Mouse (Mus musculus) adrenal gland, postnatal 14 days (tissue): Measurements from ENCODE around the gene Tcp1. TPM values are rescaled to one million over a fixed set of nuclear protein-coding genes. Genes with fewer than 3 reads are reported as not detected.
A peak's percentile ranks its signal among the peaks of the same experiment; 100 is the strongest.
"Not testable (repeated sequence)": the region's sequence is repeated elsewhere in the genome, so short reads cannot be mapped to it uniquely, and the experiment has no call there.

Experiments used
- DNase-seq: peaks from one replicate; pipeline ENCODE4 v3.0.0; 2021; ENCODE audit warnings: mixed read lengths
- total RNA-seq: library from RNA; stranded (reverse); gene quantifications from 2 replicates; pipeline ENCODE4 v1.2.3, GENCODE M21; 2021

Tcp1 gene
- total RNA-seq, 1 experiment from 2014 or later, result 232 TPM

DNA sequence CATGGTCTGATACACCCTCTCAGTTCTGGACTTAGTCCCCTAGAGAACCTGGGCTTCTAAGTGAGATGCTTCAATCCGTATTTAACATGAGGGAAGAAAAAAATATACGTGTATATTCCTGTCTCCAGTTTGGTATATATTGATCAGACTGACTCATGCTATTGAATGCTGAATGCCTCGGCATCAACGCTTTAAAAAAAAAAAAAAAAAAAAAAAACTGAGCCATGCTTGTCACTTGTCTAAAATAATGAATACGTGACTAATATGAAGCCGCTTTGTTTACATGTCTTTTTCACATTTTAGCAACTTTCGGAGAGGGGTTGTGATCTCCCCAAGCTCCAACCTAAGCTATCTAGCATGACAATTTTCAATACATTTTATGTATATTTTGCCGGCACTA lies 5.1 kb upstream of the Tcp1 start:
- no peak for DNase-seq

DNA sequence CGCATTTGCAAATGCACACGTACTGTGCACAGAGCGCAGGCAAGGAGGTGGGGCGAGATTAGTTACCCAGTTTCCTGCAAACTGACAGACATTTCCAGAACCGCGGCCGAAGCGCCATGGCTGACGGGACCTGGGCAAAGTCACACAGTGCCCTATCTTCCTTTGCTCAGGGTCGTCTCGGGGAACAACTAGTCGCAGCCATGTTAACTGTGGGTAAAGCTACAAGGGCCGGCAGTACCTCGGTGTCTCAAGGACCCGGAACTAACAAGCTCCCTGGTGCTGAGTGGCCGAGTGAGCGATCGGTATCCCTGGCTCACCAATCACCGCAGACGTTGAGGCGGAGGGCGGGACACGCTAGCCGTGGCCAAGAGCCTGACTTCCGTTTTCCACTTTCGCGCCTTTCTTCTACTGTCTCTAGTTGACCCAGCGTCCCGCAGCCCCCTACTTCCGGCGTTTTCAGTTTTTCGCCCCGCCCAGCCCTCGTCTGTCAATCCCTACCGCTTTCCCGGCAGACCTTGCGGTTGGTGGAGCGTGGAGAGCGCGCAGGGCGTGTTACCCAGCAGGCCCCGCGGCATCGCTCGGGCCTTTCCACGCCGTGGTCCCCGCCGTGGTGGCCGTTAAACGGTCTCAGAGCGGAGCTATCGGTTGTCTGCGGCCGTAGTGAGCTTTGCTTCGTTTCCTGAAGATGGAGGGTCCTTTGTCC lies 531 bp downstream of the Tcp1 start, which contains the start of gene Mrpl18:
Gene Mrpl18, minus strand, starts transcription at position 465 of the 703 bp plus-strand sequence.
- peak; percentile 99 for DNase-seq

DNA sequence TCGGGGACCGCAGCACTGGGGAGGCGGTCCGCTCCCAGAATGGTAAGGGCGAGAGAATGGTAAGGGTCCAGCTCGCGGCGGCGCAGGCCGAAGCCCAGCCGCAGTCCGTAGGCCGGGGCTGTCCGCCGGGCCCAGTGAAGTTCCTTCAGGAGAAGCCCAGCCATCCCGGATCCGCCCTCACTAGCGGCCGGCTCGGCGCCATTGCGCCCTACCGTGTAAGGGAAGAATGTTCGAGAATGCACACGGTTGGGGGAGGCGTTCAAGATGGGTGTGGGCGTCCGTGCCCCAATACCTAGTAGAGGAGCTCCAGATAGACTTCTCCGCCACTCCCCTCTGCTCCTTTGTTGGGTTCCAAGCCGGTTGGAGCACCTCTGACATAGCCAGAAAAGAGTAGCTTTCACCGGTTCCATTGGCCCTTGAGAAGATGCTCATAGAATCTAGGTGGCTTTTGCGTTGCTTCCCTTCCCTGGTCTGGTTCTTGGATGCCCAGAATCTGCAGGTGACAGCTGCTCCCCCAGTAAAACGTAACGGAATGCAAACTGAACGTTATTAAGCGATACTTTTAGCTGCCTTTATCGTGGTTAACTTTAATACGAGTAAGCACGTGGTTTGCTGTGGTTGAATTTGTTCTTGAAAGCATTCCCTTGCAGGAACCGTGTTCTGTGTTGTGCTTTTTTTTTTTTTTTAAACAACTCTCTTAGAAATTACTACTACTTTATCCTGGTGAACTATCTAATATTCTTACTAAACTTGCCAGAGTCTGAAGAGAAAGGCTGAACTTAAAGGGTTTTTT lies 1.3 kb downstream of the Tcp1 start:
- DNase-seq, result peak; percentile 68

DNA sequence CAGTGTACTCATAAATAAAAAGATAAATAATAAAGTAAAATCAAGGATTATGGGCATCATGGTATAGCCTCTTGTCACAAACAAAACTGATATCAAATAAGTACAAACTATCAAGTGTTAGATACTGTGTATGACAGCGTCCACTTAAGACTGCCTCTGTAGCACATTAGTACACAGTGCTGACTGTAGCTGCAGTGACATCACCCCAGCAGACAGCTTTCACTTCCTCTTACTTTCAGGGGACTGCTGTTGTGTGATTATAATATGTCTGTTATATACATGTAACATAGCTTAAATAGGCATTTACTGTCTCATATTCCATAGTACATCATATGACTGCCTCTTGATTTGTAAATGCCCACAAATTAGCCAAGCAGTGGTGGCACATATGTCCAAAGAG lies 5.6 kb downstream of the Tcp1 start:
- no peak for DNase-seq

DNA sequence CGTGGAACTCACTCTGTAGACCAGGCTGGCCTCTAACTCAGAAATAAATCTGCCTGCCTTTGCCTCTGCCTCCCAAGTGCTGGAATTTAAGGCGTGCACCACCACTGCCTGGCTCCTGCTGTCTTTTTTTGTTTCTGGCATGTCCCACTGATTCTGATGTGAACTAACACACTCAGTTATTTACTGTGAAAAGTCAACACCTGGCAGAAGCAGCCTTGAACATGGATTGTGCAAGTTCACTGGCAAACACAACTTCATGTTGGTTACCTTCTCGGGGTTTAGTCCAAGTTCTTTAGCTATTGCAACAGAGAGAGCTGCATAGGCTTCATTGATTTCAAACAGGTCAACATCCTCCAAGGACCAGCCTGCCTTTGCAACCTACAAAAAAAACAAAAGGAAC lies 9.5 kb downstream of the Tcp1 start:
- peak; percentile 27 for DNase-seq

DNA sequence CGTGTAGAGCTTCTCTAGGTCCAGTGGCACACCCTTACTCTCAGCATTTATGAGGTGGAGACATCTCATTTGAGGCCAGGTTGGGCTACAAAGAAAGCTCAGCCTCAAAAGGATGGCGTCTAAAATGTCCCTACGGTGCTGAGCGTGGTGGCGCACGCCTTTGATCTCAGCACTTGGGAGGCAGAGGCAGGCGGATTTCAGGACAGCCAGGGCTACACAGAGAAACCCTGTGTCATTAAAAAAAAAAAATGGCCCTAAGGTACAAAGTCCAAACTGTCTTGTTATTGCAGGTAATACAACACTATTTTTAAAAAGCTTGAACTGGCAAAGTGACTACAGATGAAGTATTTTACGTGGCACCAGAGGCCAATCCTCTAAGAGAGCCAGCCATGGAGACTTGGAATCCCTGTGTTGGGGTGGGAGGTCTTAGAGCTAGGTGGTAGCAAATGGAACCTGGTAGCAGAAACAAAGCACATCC lies 10.2 kb downstream of the Tcp1 start:
- DNase-seq, result no peak

DNA sequence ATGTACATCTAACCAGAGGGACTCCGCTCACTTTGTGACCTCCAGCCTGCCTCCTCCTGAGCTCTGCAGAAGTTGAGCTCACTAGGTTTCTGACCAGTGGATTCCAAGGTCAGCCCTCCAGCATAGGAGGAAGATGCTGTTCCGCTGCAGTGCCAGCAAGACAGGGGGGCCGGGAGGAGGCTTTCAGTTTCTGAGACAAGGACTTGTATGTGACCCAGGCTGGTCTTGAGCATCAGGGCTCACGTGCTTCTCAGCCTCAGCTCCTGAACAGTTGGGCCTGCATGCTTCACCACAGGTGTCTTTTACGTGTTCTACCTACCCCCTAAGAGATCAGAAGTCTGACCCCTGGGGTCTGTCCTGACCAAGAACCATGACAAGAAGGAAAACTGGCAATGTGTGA lies 16.1 kb downstream of the Tcp1 start:
- not testable (repeated sequence) for DNase-seq

DNA sequence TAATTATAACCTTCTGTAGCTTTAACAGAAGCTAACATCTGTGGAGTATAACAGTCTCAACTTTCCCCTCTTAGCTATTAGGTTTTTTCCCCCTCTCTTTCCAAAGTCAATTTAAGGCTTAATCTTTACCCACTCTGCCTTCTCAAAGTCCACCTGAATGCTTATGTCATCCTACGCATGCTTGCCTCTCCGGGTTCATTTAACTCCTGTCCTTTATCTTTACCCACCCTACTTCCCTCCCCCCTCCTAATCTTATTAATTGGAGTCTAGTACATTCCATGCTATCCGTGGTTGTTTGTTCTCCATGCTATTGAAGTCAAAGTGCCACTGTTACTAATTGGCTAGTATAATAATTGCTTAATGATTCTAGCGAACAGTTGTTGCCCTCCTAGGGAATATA lies 20.2 kb downstream of the Tcp1 start:
- DNase-seq, result no peak

DNA sequence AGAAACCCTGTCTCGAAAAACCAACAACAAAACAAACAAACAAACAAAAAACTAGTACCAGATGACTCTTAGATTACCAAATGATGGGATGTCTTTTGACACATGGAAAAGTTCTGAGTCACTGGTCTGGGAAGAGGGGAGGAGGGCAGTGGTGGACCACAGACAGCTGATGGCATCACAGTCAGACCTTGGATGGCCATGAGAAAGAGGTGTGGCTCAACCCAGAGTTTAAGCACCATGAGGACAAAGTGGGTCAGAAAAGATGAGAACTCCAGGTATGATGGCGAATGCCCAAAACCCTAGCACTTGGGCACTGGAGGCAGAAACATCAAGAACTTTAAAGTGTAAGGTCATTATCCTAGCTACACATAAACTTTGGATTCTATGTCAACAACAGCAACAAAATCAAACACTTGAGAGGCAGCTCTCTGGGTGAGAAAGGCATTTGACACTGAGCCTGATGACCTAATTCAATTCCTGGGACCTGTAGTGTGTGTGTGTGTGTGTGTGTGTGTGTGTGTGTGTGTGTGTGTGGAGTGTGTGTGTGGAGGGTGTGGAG lies 22.0 kb downstream of the Tcp1 start:
- no peak for DNase-seq

DNA sequence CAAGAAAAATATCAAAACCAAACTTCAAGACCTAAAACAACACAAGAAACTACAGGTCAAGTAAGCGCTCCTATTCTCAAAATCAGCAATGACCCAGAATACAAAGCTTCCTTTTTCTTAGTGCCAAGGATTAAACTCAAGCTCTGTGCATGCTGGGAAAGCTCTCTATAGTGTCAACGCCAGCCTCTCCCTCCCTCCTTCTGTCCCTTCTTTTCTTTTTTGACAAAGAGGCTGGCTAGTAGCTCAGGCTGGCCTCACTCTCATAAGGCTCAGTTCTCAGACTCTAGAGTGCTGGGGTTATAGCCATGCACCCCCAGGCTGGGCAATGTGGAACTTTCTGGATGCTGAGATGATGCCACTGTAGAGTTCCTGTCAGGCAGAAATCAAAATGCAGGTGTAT lies 22.6 kb downstream of the Tcp1 start:
- DNase-seq, result no peak

DNA sequence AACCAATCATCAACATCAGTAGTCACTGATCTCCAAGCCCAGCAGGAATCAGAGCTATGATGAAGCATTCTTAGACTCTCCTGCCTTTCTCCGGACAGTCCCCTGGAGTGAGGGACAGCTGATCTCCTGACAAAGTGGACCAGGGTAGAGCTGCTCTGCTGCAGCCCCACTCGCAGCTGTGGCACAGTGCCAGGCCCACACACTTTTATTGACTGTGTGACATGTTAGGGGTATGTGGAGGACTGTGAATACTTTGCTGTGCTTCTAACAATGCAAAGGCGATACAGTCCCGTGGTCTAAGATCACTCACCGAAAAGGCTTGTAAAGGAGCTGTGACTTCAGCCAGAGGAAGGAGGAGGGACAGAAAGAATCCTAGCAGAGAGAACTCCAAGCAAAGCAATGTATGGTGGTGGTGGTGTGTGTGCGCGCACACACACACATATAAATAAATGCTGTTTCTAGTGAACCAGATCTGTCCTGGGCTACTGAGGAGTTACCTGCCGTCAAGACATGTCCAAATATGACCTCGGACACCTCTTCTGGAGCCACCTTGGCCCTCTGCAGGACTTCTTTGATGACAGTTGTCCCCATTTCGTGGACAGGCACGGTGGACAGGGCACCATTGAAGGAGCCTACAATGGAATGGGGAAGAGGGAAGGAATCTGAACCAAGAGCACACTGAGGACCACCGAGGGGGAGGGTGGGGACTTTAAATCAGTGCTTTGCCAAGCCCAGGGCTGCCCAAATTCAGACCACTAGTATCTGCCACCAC lies 24.1 kb downstream of the Tcp1 start:
- not testable (repeated sequence) for DNase-seq

DNA sequence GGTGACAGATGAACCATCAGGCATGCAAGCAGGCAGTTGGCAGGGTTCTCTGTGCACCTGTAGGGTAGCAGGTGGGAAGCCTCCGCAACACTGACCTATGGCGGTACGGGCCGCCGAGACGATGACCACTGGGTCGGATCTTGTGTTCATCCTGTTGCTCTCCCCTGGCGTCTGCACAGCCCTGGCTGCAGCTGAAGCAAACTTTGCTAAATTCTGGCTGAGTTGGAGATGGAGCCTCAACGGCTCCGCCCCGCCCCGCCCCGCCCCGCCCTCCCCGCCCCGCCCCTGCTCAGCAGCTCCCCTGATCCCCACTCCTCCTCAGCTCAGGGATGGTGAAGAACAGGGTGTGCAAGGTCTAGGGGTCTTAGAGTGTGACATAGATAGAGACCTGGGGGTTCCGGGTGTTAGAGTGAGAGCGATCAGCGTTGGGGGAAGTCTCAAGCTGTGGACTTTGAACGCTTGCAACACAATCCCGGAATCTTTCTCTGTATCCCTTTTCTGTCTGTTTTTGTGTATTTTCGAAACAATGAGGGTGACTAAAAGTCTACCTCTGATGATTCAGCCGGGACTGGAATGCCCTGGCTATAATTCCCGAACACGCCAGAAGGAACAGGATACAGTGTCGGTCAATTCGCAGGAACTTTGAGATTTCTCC lies 24.8 kb downstream of the Tcp1 start, which contains the start of gene Acat3:
Gene Acat3, minus strand, starts transcription at position 450 of the 655 bp plus-strand sequence.
- peak; percentile 31 for DNase-seq

DNA sequence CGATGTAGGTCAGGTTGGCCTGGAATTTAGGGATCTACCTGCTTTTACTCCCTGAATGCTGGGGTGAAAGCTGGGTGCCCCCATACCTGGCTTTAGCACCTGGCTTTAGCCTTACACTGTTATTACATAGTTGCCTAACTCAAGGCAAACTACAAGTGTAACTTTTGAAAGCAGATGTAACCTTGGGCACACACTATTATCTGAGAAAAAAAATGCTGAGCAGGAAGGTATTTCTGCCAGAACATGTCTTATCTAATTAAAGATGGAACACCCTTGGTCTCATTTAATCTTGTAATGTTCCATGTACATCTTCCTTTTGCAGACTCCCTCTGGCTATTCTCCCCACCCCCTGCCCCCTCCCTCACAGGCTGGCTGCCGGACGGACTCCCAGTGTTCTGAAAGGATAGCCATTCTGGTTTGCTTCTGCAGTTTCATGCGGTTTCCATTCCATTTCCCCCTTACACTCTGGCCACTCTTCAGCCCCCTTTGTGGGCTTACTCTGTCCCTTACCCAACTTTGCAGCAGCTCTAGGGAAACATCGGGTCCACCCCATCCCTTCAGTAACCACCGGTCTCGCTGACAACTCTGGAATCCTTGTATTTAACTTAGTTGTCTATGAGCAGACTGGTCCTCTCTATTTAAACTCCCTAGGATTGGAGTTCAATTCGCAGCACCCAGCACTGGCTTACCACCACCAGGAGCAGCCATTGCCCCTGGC lies 26.2 kb downstream of the Tcp1 start:
- DNase-seq, result no peak

DNA sequence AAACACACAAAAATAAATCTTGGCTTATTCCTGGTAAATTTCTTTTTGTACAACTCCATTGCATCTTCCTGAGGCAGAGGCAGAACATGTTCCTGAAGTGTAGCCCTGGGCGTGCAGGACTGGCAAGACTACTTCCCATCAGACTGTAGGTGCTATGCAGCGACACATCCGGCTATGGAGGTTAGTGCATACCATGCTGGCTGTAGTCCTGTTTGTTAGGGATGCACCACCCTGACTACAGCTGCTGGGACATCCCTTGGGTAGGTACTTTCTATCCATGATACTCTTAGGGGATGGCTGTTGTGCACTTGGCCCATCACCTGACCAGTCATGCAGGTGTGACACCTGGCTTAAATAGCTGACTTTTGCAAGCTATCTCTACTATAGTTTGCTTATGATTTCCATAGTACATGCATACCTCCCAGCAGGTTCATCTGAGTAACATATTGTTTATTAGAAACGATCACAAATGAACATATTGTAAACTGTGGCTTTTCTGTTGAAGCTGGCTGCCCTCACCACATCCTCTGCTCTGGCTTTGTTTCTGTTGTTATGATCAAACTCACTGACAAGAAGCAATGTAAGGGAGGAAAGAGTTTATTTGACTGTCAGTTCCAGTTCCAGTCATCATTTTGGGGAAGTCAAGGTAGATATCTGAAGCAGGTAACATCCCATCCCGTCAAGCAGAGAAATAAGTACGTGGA lies 27.1 kb downstream of the Tcp1 start:
- DNase-seq, result no peak

DNA sequence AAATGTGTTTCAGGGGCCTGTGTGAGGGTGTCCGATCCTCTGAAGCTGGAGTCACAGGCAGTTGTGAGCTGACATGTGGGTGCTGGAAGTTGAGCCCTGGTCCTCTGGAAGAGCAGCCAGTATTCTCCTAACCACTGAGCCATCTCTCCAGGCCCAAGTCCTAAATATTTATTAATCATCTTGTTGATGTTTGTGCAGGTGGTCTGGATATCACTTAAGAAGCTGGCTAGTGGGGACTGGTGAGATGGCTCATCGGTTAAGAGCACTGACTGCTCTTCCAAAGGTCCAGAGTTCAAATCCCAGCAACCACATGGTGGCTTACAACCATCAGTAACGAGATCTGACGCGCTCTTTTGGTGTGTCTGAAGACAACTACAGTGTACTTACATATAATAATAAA lies 34.2 kb downstream of the Tcp1 start:
- DNase-seq, result no peak

DNA sequence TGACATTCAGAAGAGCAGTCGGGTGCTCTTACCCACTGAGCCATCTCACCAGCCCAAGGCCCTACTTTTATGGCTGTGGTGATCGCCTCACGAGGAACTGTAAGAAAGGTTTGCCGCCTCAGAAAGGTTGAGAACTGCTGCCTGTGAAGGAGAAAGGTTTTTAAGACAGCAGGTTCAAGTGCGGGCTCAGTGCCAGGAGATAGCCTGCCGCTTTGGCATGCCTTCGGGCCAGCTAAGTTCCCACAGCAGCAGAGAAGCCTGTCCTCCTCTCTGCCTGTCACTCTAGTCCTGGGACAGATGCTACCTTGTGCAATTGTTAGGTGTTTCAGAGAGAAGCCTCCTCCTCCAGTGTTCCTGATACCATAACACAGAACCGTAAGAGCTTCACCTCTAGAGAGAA lies 41.2 kb downstream of the Tcp1 start:
- DNase-seq, result peak; percentile 50

DNA sequence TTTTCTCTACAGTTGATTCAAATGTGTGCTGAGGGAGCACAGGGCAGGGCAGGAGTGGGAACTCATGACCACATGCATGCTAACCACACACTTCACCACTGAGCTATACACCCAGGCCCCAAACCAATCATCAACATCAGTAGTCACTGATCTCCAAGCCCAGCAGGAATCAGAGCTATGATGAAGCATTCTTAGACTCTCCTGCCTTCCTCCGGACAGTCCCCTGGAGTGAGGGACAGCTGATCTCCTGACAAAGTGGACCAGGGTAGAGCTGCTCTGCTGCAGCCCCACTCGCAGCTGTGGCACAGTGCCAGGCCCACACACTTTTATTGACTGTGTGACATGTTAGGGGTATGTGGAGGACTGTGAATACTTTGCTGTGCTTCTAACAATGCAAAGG lies 43.9 kb downstream of the Tcp1 start:
- not testable (repeated sequence) for DNase-seq

DNA sequence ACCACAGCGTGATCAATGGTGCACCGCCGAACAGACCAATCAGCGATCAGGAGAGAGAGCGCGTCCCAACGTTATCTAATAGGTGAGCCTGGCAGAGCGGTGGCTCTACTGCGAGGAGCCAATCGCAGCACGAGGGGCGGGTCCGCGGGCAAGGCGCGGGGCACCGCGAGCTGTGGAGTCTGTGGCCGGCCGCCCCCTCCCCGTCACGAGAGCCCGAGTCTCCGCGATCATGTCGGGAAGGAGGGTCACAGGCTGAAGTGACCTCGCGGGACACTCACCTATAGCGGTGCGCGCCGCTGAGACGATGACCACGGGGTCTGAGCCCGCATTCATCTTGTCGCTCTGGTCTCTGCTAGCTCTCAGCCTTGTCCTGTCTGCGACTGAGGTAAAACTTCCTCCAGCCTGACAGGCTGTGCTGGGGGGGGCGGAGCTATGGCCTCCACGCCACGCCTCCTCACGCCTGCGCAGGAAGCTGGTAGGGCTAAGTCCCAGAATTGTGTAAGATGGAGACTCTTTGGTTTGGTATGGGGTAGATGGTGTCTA lies 44.9 kb downstream of the Tcp1 start, which contains the start of gene Acat2:
Gene Acat2, minus strand, starts transcription at position 417 of the 543 bp plus-strand sequence.
- peak; percentile 97 for DNase-seq

DNA sequence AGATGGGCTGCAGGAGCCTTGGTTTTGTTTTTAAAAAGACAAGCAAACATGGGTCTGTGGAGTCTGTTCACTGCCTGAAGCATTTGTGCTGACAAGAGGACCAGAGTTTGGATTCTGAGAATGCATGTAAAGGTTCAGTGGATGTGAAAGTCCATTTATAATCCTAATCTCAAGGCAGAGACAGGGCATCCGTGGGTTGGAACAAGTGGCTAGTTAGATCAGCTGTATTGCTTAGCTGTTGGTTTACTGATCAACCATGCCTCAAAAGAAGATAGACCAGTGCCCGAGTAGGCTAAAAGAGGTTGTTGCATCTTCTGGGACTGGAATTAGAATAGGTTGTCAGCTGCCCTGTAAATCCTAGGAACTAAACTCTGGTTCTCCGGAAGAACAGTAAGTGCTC lies 48.0 kb downstream of the Tcp1 start:
- no peak for DNase-seq

DNA sequence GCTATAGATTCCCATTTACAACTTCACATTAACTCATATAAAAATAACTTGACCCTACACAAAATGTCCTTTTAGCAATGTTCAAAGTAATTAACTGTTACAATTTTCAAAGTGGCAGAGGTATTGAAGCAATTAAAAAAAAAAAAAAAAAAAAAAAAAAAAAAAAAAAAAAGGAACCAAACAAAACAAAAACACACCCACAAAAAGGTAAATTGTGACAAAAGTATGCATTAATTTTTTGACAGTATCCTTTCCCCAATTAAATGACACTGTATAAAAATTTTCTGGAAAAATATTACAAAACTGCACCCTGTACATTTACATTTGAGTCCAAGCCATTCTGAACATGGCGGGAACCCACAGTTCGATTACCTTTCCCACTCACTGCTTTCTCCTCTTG lies 51.7 kb downstream of the Tcp1 start:
- no peak for DNase-seq
